Mouse (Mus musculus) spleen, postnatal 36 days (tissue): ENCODE results near the gene Diras1.
A peak's percentile ranks its signal among the peaks of the same experiment; 100 is the strongest.
"Not testable (repeated sequence)": the region's sequence is repeated elsewhere in the genome, so short reads cannot be mapped to it uniquely, and the experiment has no call there.

Experiments
- DNase-seq, 2 experiments: peaks; one replicate each; pipeline ENCODE4 v3.0.0; 2022; ENCODE audit warnings: low spot score in 2 of 2, mixed read lengths in 1 of 2

Diras1 gene

DNA sequence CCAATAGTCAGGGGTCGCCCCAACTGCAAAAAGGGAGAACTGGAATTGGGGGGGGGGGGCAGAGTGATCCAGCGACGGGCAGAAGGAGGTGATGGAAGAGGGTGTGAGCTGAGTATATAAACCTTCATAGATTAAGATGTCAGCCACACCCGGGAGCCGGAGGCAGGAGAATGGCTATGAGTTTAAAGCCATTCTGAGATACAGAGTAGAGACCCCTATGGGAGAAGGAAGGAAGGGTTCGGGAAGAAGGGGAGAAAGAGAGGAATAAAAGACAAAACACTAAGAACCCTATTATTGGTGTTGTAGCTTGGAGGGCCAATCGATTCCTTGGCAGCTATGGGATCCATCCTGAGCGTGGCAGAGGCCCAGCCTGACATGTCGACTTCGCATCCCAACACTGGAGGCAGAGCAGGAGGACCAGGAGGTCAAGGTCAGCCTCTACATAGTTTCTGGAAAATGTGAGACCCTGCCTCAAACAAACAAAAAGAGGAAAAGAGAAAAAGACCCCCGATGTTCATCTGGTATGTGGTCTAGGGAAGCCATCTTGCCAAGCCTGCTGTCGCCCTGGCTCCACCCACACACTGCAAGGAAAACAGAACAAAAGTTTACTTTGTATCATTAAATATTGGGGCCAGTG lies at the start of gene Diras1:
Diras1 (minus strand) TSS at position 24 of the 637 bp plus-strand sequence.
- no peak for DNase-seq

DNA sequence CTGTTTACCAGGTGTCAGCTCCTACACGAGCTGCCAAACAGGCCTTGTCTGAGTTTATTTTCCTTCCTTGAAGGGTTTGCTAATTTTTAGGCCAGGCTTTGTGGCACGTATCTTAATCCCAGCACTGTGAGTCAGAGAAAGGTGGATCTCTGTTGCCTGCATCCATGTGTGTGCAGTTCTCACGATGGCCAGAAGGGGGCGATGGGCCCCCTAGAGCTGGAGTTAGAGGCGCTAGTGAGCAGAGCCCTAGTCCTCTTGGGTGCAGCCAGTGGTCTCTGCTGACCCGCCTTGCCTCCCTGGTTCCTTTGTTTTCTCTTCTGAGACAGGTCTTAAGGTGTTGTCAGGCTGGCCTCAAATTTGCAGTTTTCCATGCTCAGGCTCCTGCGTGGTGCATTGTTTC lies 48.0 kb upstream of the Diras1 start:
- no peak for DNase-seq

DNA sequence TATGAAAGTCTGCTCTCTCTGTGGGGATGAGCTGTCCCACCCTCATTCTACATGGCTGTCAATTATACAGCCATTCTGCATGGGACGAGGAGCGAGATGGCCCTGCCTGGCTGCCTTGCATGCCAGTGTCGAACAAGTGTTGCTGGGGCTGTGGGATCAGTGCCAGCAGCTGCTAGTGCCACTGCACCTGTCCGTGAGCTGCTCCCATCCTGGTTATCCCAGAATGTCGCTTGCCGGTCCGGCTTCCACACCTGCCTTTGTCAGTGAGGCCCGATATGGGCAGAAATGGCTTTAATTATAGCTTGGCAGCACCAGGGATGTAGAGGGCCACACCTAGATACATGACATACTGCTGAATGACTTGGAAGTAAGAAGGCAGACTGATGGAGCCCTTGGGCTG lies 46.8 kb upstream of the Diras1 start:
- DNase-seq: no peak

DNA sequence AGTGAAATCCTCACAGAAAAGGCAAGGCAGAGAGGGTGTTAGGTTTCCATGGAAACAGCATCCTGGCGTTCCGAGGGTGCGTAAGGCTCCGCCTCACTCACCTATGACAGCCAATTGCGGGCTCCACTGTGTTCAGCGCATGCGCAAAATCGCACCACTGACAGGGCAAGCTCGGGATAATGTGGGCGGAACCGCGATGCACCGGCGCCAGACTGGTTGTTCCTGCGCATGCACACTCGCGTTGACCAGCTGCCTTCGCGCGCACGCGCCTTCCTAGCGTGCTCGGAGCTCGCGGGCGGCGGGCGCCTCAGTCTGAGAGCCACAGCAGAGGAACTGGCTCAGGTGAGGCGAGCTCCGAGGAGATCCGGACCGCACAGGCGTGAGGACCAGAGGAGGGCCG lies 44.4 kb upstream of the Diras1 start, which contains the start of gene Thop1:
Thop1 (plus strand) TSS at position 200 of the 400 bp plus-strand sequence.
- peak; percentile 98 to 99 for DNase-seq

GRCm38 (mm10) chr10:81068706-81069105 lies 43.2 kb upstream of the Diras1 start:
- DNase-seq: no peak

GRCm38 (mm10) chr10:81064519-81064918 lies 39.1 kb upstream of the Diras1 start:
- not testable (repeated sequence) for DNase-seq

DNA sequence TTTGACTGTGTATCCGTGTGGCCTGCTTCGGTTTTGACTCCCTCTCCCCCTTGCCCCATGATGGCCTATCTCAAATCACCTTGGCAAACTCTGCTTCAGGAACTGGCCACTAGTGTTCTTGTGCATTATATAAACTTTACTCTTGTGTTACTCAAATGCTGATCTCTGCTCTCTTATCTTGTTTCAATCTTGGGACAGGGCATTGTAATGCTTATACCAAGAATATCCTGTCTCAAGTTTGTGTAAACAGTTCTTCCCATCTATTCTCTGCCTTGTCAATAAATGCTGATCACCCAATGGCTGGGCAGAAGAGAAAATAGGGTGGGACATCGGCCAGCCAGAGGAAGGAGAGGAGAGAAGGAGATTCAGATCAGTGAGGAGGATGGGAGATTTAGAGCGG lies 37.2 kb upstream of the Diras1 start:
- no peak for DNase-seq

- peak; percentile 97 to 98 for DNase-seq
Observed at GRCm38 (mm10) chr10:81059603-81060543, 34.4 kb upstream of the Diras1 start, which contains the start of gene Sgta. Sgta (minus strand) TSS chr10:81060181.

GRCm38 (mm10) chr10:81058896-81059295 lies 33.4 kb upstream of the Diras1 start:
- DNase-seq: no peak

GRCm38 (mm10) chr10:81057406-81058130 lies 32.1 kb upstream of the Diras1 start:
- no peak for DNase-seq

DNA sequence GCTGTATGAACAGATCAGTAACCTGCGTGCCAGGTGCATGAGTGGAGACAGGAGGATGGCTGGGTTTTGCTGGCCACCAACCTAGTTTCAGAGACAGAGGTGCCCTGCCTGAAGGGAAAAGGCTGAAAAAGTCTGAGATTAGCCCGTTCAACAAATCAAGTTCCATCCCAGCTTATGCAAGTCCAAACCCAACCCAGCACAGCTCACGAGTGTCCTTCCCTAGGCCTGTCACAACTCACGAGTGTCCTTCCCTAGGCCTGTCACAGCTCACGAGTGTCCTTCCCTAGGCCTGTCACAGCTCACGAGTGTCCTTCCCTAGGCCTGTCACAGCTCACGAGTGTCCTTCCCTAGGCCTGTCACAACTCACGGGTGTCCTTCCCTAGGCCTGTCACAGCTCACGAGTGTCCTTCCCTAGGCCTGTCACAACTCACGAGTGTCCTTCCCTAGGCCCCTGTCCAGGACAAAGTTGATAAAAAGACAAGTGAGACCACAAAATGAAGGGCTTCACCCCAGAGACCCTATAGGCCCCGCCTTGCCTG lies 30.4 kb upstream of the Diras1 start:
- DNase-seq: not testable (repeated sequence)

DNA sequence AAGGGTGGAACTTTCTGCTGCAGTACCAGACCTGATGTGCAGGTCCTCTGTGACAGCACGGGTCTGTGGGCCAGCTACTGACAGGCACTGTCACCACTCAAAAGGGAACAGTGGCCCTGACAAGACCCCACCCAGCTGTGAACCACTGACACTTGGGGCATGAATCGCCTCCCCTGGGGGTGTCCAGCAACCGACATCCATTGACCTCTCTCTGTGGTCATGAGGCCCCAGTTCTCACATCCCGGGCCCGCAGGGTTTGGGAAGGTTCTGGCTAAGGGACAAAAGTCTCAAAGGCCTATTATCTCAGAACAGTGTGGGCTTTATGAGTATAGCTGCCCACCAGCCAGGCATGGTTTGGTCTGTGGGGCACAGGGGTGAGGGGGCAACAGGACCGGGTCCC lies 29.7 kb upstream of the Diras1 start:
- DNase-seq: no peak

- DNase-seq: no peak
Observed at GRCm38 (mm10) chr10:81052577-81052976, 27.1 kb upstream of the Diras1 start.

- no peak for DNase-seq
Observed at GRCm38 (mm10) chr10:81051133-81051532, 25.7 kb upstream of the Diras1 start.

DNA sequence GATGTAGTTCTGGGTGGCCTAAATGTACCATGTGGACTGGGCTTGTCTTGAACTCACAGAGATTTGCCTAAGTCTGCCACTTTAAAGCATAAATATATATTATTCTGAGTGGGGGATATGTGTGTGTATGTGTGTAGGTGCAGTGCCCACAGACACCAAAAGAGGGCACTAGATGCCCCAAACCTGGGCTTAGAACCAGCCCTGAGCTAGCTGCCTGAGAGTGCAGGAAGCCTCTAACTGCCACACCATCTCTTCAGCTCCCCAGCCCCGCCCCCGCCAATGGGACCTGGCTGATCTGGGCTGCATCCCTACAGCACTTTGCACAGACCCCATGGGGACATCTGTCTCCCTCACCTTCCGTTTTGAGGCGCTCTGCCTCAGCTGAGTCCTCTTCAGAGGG lies 25.2 kb upstream of the Diras1 start:
- no peak for DNase-seq

- not testable (repeated sequence) for DNase-seq
Observed at GRCm38 (mm10) chr10:81045246-81045645, 19.8 kb upstream of the Diras1 start.

- DNase-seq: peak; percentile 46 to 56
Observed at GRCm38 (mm10) chr10:81041458-81042175, 16.2 kb upstream of the Diras1 start.

DNA sequence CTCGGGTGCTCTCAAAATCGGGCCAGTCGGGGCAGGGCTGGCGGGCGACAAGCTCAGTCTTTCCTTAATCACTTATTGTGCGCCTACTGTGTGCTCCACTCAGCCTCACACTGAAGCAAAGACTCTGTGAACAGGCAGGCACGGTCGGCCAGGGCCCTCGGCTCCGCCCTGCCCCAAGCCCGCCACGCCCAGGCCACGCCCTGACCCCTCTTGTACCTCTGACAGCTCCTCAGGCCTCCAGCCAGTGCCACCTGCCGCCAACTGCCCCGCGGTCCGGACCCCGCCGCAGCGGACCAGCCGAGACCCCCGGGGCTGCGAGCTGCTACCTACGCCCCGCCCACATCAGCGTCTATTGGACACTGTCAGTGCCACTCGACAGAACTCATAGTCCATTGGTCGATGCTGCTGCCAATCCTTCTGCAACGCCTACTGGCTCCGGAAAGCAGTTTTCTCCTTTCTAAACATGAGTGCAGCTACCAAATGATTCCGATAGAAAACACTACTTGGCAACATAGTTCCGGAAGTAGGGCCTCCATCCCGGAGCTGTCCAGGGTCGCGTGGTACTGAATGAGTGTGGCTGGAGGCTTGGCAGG lies 11.6 kb upstream of the Diras1 start, which contains the start of gene Slc39a3:
Slc39a3 (minus strand) TSS at position 439 of the 593 bp plus-strand sequence.
- peak; percentile 95 to 96 for DNase-seq

DNA sequence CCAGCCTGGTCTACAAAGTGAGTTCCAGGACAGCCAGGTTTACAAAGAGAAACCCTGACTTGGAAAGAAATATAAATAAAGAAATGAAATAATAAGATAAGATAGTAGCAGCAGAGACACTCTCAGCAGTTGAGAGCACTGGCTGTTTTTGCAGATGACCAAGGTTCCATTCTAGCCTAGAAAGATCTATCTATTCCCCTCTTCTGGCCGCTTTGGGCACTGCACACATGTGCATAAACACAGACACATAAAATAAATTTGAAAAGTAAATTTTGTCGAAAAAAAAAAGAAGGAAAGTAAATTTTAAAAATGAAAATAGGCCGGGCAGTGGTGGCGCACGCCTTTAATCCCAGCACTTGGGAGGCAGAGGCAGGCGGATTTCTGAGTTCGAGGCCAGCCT lies 10.8 kb upstream of the Diras1 start:
- peak in 1 of 2 experiments; percentile 24 for DNase-seq

GRCm38 (mm10) chr10:81033586-81033985 lies 8.1 kb upstream of the Diras1 start:
- DNase-seq: no peak

GRCm38 (mm10) chr10:81029031-81029430 lies 3.6 kb upstream of the Diras1 start:
- DNase-seq: no peak
